Mouse (Mus musculus) hindbrain, embryonic 16.5 days (tissue): ENCODE measurements at regions not wholly inside any gene's neighbourhood (a gene's known extent, or its start where the extent isn't known, plus 50 kb on each side); places are given as distances from the start of the nearest gene placed in this dataset.
"Not testable (repeated sequence)": the region's sequence is repeated elsewhere in the genome, so short reads cannot be mapped to it uniquely, and the experiment has no call there.

ENCODE experiments used
- ATAC-seq: fragments of 200-750 bp; cut with Nextera tagmentation; 2 replicates; pipeline ENCODE4 v1.8.0; 2017; ENCODE audit warnings: moderate TSS enrichment, moderate library complexity
- H3K27ac ChIP-seq: fragments of 300-500 bp; sonication (generic); 2 replicates; pipeline ENCODE4 v1.5.1; 2014; ENCODE audit warnings: low read depth, mild to moderate bottlenecking, control low read depth, low read length, moderate library complexity
- H3K27me3 ChIP-seq: fragments of 300-500 bp; sonication (generic); replicated peaks from 2 replicates; pipeline ENCODE4 v1.6.1; 2014; ENCODE audit warnings: low read length; ENCODE audit not compliant: control insufficient read depth, insufficient read depth
- H3K36me3 ChIP-seq: fragments of 300-500 bp; sonication (generic); 2 replicates; pipeline ENCODE4 v1.6.1; 2014; ENCODE audit warnings: mild to moderate bottlenecking, low read length, moderate library complexity, mixed read lengths; ENCODE audit not compliant: control insufficient read depth, insufficient read depth
- H3K4me1 ChIP-seq: fragments of 300-500 bp; sonication (generic); 2 replicates; pipeline ENCODE4 v1.6.1; 2014; ENCODE audit warnings: low read depth, low read length; ENCODE audit not compliant: control insufficient read depth, insufficient read depth
- H3K4me2 ChIP-seq: fragments of 300-500 bp; sonication (generic); 2 replicates; pipeline ENCODE4 v1.6.1; 2014; ENCODE audit warnings: mild to moderate bottlenecking, low read length, control low read depth, moderate library complexity
- H3K4me3 ChIP-seq: fragments of 300-500 bp; sonication (generic); 2 replicates; pipeline ENCODE4 v1.5.1; 2014; ENCODE audit warnings: mild to moderate bottlenecking, low read length, control low read depth, moderate library complexity
- H3K9ac ChIP-seq: fragments of 300-500 bp; sonication (generic); 2 replicates; pipeline ENCODE4 v1.6.1; 2014; ENCODE audit warnings: low read depth, mild to moderate bottlenecking, control low read depth, low read length, moderate library complexity
- H3K9me3 ChIP-seq: fragments of 300-500 bp; sonication (generic); 2 replicates; pipeline ENCODE4 v1.6.1; 2014; ENCODE audit warnings: mild to moderate bottlenecking, low read length, moderate library complexity; ENCODE audit not compliant: control insufficient read depth
- WGBS: fragments of 180-500 bp; shearing (Covaris S2); extraction: QIAGEN DNeasy Blood & Tissue Kit; methylation state at CpG from one replicate; pipeline ENCODE4 v1.1.7; 2014; 5-methylcytosine and 5-hydroxymethylcytosine counted together

DNA sequence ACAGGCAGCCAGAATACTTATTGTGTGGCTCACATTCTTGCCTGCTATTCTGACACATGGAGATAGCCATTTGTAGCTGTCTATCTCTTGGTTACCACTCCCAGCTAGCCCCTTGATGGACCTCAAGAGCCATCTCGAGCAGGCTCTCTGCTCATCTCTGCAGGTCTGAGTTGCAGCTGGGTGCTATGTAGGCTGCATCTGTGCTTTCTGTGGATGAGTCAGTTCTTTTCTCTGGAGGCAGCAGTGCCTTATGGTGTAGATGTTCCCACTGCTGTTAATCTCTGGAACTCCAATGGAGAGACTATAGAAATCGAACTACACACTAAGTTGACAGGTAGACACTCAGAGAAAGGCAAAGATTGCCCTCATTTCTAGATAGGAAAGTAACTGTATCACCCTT, 106.3 kb downstream of the AI429214 start:
- no peaks in the 10 kb centered on the region for H3K36me3 ChIP-seq
- no peak for ATAC-seq
- no peaks in the 10 kb centered on the region for H3K4me1 ChIP-seq
- H3K9ac ChIP-seq: no peak overlapping the region
- 76% methylated on average over 2 of the region's 2 CpGs for WGBS
- H3K27ac ChIP-seq: no peak overlapping the region
- H3K4me2 ChIP-seq: no peak overlapping the region
- H3K4me3 ChIP-seq: no peak overlapping the region
- no peaks in the 10 kb centered on the region for H3K9me3 ChIP-seq
- H3K27me3 ChIP-seq: no peaks in the 10 kb centered on the region

DNA sequence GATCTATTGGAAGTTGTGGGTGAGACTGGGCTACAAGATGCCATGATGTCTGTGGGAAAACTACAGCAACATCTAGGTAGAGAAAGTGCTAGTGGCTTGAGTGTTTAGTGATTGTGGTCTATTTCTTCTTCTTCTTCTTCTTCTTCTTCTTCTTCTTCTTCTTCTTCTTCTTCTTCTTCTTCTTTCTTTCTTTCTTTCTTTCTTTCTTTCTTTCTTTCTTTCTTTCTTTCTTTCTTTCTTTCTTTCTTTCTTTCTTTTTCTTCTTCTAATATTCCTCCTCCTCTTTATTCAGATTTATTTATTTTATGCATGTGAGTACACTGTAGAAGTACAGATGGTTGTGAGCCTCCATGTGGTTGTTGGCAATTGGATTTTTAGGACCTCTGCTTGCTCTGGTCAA, 119.0 kb downstream of the AI429214 start:
- not testable (repeated sequence) for H3K4me2 ChIP-seq, ATAC-seq, H3K27ac ChIP-seq, H3K9ac ChIP-seq, H3K36me3 ChIP-seq, H3K4me3 ChIP-seq, H3K27me3 ChIP-seq, H3K4me1 ChIP-seq, H3K9me3 ChIP-seq

DNA sequence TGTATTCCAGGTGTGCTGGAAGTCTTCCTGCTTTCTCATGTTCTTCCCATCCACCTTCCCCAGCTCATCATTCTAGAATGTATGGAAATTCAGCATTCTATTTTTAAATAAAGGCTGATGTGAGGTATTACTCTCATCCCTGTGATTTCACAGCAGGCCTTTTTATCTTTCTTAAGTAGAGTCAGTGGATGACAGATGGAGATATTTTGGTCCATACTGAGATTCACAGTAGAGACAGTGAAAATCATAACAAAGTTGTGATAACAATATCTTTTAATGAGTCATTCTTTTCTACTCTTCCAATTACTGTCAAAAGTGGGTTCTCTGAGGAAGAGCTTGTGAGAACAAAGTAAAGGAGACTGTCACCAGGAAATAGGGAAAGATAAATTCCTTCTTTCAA, 132.4 kb downstream of the AI429214 start:
- no peak overlapping the region for H3K27ac ChIP-seq
- H3K4me1 ChIP-seq: no peaks in the 10 kb centered on the region
- peaks cover 8% of the 10 kb centered on the region for H3K9me3 ChIP-seq
- H3K4me2 ChIP-seq: no peak overlapping the region
- ATAC-seq: no peak
- no peak overlapping the region for H3K4me3 ChIP-seq
- no peaks in the 10 kb centered on the region for H3K27me3 ChIP-seq
- H3K36me3 ChIP-seq: no peaks in the 10 kb centered on the region
- H3K9ac ChIP-seq: no peak overlapping the region

DNA sequence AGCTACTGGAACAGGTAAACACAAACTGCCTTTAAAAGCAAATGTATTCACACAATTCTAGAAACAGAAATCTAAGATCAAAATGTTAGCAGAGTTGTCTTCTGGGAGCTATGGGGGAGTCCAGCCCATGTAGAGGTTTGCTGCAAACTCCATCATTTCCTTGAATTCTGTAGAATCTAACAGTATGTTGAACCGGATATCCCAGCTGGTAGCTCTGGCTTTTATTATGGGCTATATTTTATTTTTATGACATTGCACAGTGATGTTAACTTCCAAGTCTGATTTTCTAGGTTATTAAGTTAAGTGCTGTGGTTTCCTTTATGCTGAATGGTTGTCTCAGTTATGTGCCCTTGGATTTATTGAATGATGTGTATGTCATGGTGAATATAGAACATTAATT, 136.3 kb downstream of the AI429214 start:
- no peaks in the 10 kb centered on the region for H3K27me3 ChIP-seq
- no peaks in the 10 kb centered on the region for H3K9me3 ChIP-seq
- no peak overlapping the region for H3K27ac ChIP-seq
- H3K36me3 ChIP-seq: no peaks in the 10 kb centered on the region
- H3K4me3 ChIP-seq: no peak overlapping the region
- no peak overlapping the region for H3K9ac ChIP-seq
- no peak overlapping the region for H3K4me2 ChIP-seq
- ATAC-seq: no peak
- no peaks in the 10 kb centered on the region for H3K4me1 ChIP-seq
- WGBS: 83% methylated on average over 1 of the region's 1 CpGs

DNA sequence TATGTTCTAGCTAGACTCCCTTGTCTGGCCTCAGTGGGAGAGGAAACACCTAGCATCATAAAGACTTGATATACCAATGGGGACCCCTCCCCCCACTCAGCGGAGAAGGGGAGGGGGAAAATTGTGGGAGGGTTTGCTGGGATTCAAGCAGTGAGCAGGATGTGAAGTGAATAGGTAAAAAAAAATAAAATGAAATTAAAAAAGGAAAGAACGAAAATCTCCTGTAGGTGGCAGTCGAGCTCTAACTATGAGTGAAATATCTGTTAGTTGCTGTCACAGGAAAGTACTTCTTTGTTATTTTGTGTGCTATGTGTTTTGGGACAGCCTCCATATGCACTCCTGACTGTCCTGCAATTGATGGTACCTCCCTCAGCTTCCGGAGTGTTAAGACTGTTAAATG, 138.6 kb downstream of the AI429214 start:
- peak; percentile 27; the same call in 1 of the 2 replicates for ATAC-seq
- Histone ChIP-seq H3K4me1 (no peaks in the 10 kb centered on the region), H3K9me3 (no peaks in the 10 kb centered on the region), H3K4me2 (no peak overlapping the region), H3K4me3 (no peak overlapping the region), H3K9ac (no peak overlapping the region), H3K36me3 (no peaks in the 10 kb centered on the region), H3K27ac (no peak overlapping the region), H3K27me3 (no peaks in the 10 kb centered on the region)
- 14% methylated on average over 4 of the region's 4 CpGs for whole genome bisulfite sequencing

DNA sequence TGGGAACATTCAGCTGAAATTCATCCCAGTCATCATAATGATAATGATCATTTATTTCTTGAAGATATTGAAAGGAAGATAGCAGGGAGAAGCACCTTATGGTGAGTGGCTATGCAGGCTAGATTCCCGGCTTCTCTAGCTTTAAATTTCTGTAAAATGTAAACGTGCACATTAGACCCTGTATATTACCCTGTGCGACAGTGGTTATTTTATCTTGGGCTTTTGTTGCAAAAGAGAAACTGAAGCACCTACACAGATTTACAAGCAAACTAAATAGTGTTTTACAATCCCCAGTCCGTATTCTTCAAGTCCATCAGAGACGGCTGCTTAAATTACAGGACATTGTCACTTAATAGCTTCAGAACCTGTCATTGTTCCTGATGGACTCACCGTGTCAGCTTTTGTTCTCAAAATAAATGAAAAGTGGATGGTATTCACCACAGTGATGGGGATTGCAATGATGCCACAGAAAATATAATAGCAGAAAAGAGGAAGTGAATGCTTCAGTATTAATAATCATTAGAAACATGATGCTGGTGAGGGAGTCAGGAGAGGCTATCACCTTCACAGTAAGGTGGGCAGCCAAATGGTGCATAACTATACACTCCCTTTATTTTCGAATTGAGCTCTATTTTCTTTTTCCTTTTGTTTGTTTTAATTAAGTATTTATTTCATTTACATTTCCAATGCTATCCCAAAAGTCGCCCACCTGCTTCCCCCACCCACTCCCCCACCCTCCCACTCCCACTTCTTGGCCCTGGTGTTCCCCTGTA, 141.0 kb downstream of the AI429214 start:
- Histone ChIP-seq H3K4me1 (no peaks in the 10 kb centered on the region), H3K9me3 (no peaks in the 10 kb centered on the region), H3K4me3 (no peak overlapping the region), H3K27me3 (no peaks in the 10 kb centered on the region), H3K4me2 (no peak overlapping the region), H3K27ac (no peak overlapping the region), H3K9ac (no peak overlapping the region), H3K36me3 (no peaks in the 10 kb centered on the region)
- 65% methylated on average over 8 of the region's 8 CpGs for WGBS
- no peak for ATAC-seq

DNA sequence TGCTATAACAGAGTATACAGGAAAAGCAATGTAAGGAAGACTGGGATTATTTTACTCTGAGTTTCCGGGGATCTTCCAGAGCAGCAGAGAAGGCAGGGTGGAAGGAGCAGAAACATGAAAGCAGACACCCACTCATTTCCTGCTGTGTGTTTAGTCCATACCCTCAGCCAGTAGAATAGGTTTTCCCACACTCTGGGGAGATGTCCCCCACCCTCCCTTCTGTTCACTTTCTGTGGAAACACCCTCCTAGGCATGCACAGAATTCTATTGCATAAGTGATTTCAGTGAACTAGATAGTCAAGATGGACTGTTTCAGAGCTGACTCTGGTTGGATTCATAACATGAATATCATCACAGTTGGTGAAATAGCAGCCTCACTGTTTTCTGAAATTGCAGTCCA, 156.9 kb downstream of the AI429214 start:
- H3K4me1 ChIP-seq: no peaks in the 10 kb centered on the region
- H3K36me3 ChIP-seq: no peaks in the 10 kb centered on the region
- no peak overlapping the region for H3K9ac ChIP-seq
- 68% methylated on average over 1 of the region's 1 CpGs for WGBS
- no peak overlapping the region for H3K27ac ChIP-seq
- H3K4me2 ChIP-seq: no peak overlapping the region
- no peaks in the 10 kb centered on the region for H3K27me3 ChIP-seq
- no peak overlapping the region for H3K4me3 ChIP-seq
- H3K9me3 ChIP-seq: no peaks in the 10 kb centered on the region
- ATAC-seq: no peak

DNA sequence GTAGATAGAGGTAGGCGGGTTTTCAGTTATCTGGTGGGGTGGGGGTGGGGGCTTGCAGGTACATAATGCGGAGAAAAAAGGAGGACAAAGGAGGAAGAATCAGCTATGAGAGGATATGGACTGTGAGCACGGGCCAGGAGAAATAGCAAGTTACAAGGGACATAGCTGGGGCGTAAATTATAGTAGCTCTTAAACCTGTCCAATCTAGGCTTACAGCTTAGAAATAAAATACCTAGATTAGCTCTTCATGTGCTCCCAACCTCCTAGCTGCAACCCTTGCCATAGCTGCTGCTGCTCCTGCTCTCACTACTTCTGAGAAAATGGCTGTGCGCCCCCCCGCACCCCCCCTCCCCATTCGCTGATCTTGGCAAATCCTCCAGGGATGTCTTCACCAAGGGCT, 161.0 kb downstream of the AI429214 start:
- Histone ChIP-seq H3K4me2 (no peak overlapping the region), H3K9me3 (no peaks in the 10 kb centered on the region), H3K27me3 (no peaks in the 10 kb centered on the region), H3K9ac (no peak overlapping the region), H3K27ac (no peak overlapping the region), H3K4me3 (no peak overlapping the region), H3K36me3 (no peaks in the 10 kb centered on the region), H3K4me1 (no peaks in the 10 kb centered on the region)
- 94% methylated on average over 7 of the region's 7 CpGs for WGBS
- ATAC-seq: no peak

DNA sequence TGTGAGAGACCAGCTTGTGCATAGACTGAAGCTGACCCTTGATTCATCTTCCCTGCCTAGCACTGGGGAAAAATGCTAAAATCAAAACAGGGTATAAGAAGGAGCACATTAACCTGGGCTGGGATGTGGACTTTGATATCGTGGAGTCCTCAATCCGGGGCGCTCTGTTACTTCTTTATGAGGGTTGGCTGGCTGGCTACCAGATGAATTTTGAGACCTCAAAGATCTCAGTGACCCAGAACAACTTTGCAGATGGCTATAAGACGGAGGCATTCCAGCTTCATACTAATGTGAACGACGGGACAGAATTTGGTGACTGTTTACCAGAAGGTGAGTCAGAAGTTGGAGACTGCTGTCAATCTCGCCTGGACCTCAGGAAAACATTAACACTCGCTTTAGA, 161.5 kb downstream of the AI429214 start:
- WGBS: 91% methylated on average over 8 of the region's 8 CpGs
- Histone ChIP-seq H3K4me1 (no peaks in the 10 kb centered on the region), H3K9me3 (no peaks in the 10 kb centered on the region), H3K27me3 (no peaks in the 10 kb centered on the region), H3K4me2 (no peak overlapping the region), H3K36me3 (no peaks in the 10 kb centered on the region), H3K4me3 (no peak overlapping the region), H3K27ac (no peak overlapping the region), H3K9ac (no peak overlapping the region)
- no peak for ATAC-seq

DNA sequence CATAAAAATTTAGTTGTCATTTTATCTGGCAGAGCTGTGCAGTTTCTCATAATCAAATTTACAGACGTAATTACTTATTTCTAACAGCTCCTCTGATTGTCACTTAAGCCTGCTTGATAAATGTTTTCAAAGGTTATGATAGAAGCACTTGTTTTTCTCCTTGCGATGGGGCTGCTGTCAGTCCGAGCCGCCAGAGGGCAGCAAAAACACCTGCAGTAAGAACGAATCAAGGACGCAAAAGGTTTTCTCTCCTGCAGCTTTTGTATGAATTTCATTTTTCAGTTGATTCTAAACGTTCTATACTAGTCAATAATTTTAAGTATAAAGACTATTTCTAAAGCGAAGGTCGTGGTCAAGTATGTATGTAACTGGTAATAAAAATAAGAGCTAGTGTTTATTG, 166.1 kb downstream of the AI429214 start:
- H3K4me1 ChIP-seq: no peaks in the 10 kb centered on the region
- H3K4me3 ChIP-seq: no peak overlapping the region
- WGBS: 11% methylated on average over 9 of the region's 9 CpGs
- no peak overlapping the region for H3K9ac ChIP-seq
- ATAC-seq: no peak
- no peak overlapping the region for H3K4me2 ChIP-seq
- no peaks in the 10 kb centered on the region for H3K36me3 ChIP-seq
- no peaks in the 10 kb centered on the region for H3K9me3 ChIP-seq
- H3K27me3 ChIP-seq: no peaks in the 10 kb centered on the region
- H3K27ac ChIP-seq: no peak overlapping the region
